Mouse (Mus musculus): ENCODE measurements at regions not wholly inside any gene's neighbourhood (a gene's known extent, or its start where the extent isn't known, plus 50 kb on each side); places are given as distances from the start of the nearest gene placed in this dataset.

GRCm38 (mm10) chr8:91973951-91974439, 172.1 kb upstream of the Irx3 start:
- no peak for DNase-seq (ENCODE audit: low spot score in 2 of 2)

- DNase-seq (ENCODE audit: low spot score in 2 of 2), result no peak
These were observed 165.5 kb upstream of the Irx3 start for GRCm38 (mm10) chr8:91967407-91967806.

GRCm38 (mm10) chr8:91966891-91967370, 165.1 kb upstream of the Irx3 start:
- DNase-seq (ENCODE audit: low spot score in 2 of 2), result no peak

GRCm38 (mm10) chr8:91961696-91962095, 159.8 kb upstream of the Irx3 start:
- no peak for DNase-seq (ENCODE audit: low spot score in 2 of 2)

GRCm38 (mm10) chr8:91955170-91955569, 153.3 kb upstream of the Irx3 start:
- no peak for DNase-seq (ENCODE audit: low spot score in 2 of 2)

GRCm38 (mm10) chr8:91952981-91953380, 151.1 kb upstream of the Irx3 start:
- DNase-seq (ENCODE audit: low spot score in 2 of 2), result no peak

GRCm38 (mm10) chr8:91949110-91949509, 147.2 kb upstream of the Irx3 start:
- no peak for DNase-seq (ENCODE audit: low spot score in 2 of 2)

- no peak for DNase-seq (ENCODE audit: low spot score in 2 of 2)
These were observed 146.5 kb upstream of the Irx3 start for GRCm38 (mm10) chr8:91948173-91948940.

GRCm38 (mm10) chr8:91941005-91941404, 139.1 kb upstream of the Irx3 start:
- DNase-seq (ENCODE audit: low spot score in 2 of 2), result no peak

GRCm38 (mm10) chr8:91937227-91937626, 135.4 kb upstream of the Irx3 start:
- DNase-seq (ENCODE audit: low spot score in 2 of 2), result no peak

- no peak for DNase-seq (ENCODE audit: low spot score in 2 of 2)
These were observed 128.7 kb upstream of the Irx3 start for GRCm38 (mm10) chr8:91930520-91930919.

- no peak for DNase-seq (ENCODE audit: low spot score in 2 of 2)
These were observed 124.2 kb upstream of the Irx3 start for GRCm38 (mm10) chr8:91925968-91926524.

GRCm38 (mm10) chr8:91924152-91924551, 122.3 kb upstream of the Irx3 start:
- no peak for DNase-seq (ENCODE audit: low spot score in 2 of 2)

GRCm38 (mm10) chr8:91922211-91922874, 120.5 kb upstream of the Irx3 start:
- peak; percentile 18 to 36 for DNase-seq (ENCODE audit: low spot score in 2 of 2)

- no peak for DNase-seq (ENCODE audit: low spot score in 2 of 2)
These were observed 116.0 kb upstream of the Irx3 start for GRCm38 (mm10) chr8:91917834-91918233.

- DNase-seq (ENCODE audit: low spot score in 2 of 2), result no peak
These were observed 112.1 kb upstream of the Irx3 start for GRCm38 (mm10) chr8:91913971-91914370.

- DNase-seq (ENCODE audit: low spot score in 2 of 2), result no peak
These were observed 111.3 kb upstream of the Irx3 start for GRCm38 (mm10) chr8:91913121-91913520.

- DNase-seq (ENCODE audit: low spot score in 2 of 2), result peak; percentile 51 to 52
These were observed 107.9 kb upstream of the Irx3 start for GRCm38 (mm10) chr8:91909637-91910383.

GRCm38 (mm10) chr8:91908731-91909353, 107.0 kb upstream of the Irx3 start:
- no peak for DNase-seq (ENCODE audit: low spot score in 2 of 2)

- DNase-seq (ENCODE audit: low spot score in 2 of 2), result no peak
These were observed 105.3 kb upstream of the Irx3 start for GRCm38 (mm10) chr8:91907178-91907577.

GRCm38 (mm10) chr8:91901525-91902281, 99.8 kb upstream of the Irx3 start:
- DNase-seq (ENCODE audit: low spot score in 2 of 2), result no peak
